Mouse (Mus musculus) testis, adult 2 months (tissue): ENCODE data around the gene Slmap.

Experiments
- CTCF ChIP-seq: fragments of 200-500 bp; IDR thresholded peaks from 2 replicates; pipeline ENCODE4 v1.5.1; 2012; ENCODE audit warnings: low read depth, mild to moderate bottlenecking, inconsistent platforms, low read length, moderate library complexity; ENCODE audit not compliant: control insufficient read depth, insufficient read depth, insufficient replicate concordance
- POLR2A ChIP-seq: fragments of 200-500 bp; IDR thresholded peaks from 2 replicates; pipeline ENCODE4 v1.6.1; 2012; ENCODE audit warnings: low read depth, mild to moderate bottlenecking, inconsistent platforms, low read length, moderate library complexity; ENCODE audit not compliant: control insufficient read depth

- TF ChIP-seq CTCF: no peak
- TF ChIP-seq POLR2A: no peak
These were observed 114.5 kb downstream of the Slmap start for GRCm38 (mm10) chr14:26420231-26420630.
